Mouse (Mus musculus): ENCODE measurements at regions not wholly inside any gene's neighbourhood (a gene's known extent, or its start where the extent isn't known, plus 50 kb on each side); places are given as distances from the start of the nearest gene placed in this dataset.

GRCm38 (mm10) chr2:78972288-78973117, 104.6 kb downstream of the Ube2e3 start:
- DNase-seq: no peak

- no peak for DNase-seq
Measured at GRCm38 (mm10) chr2:78973811-78974210, 105.9 kb downstream of the Ube2e3 start.

DNA sequence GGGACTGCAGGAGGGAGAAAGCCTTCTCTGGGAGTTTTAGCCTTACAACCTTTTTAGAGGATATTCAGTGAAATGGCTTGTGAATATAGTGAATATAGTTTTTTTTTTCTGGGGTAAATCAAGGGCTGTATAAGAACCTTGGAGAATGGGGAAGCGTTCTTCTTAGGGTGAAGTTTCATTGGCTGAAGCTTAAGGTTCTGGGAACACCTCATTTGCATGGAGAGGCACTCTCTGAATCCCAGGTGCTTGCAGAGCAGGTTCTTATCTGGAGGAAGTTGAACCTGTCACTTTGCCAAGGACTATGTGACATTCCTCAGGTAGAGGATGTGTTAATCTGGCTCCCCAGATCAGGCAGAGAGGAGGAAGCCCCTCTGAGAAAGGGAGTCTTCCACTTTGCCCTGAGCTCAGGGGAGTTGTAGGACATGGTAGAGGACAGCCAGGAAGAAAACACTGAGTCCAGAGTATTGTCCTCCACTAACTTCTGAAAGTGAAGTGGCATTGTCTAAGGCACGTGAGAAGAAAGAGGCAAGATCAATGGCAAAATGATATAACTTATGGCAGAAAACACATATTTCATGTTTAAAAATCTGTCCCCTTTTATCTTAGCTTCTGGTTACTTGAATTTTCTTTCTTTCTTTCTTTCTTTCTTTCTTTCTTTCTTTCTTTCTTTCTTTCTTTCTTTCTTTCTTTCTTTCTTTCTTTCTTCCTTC, 106.9 kb downstream of the Ube2e3 start:
- DNase-seq: no peak

DNA sequence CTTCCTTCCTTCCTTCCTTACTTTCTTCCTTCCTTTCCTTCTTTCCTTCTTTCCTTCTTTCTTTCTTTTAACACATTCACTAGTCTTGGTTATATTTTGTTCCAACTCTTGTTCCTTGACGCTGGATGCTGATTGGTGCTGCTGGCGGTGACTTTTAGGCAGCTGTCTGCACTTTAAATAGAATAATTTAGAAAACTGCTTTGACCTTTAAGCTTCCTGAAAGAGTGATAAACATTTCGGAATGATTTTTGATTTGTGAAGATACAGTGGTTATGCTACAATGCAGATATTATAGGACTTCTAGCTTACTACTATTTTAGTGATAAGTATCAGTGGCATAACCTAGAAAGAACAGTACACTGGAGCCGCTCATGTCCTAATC, 107.5 kb downstream of the Ube2e3 start:
- DNase-seq: no peak

- DNase-seq: no peak
Measured at GRCm38 (mm10) chr2:78976084-78976483, 108.2 kb downstream of the Ube2e3 start.

- no peak for DNase-seq
Measured at GRCm38 (mm10) chr2:78977632-78978397, 109.9 kb downstream of the Ube2e3 start.

DNA sequence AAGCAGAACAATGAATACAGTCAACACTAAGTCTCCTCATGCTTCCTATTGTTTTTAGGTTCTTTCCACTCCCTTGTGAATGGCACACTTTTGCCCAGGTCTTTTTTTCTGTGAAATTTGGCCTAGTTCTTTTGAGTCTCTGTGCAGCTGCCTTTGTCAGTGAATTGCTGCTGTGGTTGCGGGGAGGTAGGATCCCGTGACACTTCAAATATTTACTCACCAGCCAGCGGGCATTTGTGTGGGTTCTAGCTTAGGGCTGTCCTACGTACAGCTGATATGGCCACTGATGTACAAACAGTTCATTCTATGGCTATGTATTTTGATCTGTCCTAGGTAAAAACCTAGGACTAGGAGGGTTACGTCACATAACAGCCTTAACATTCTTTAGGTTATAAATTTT, 112.1 kb downstream of the Ube2e3 start:
- no peak for DNase-seq

DNA sequence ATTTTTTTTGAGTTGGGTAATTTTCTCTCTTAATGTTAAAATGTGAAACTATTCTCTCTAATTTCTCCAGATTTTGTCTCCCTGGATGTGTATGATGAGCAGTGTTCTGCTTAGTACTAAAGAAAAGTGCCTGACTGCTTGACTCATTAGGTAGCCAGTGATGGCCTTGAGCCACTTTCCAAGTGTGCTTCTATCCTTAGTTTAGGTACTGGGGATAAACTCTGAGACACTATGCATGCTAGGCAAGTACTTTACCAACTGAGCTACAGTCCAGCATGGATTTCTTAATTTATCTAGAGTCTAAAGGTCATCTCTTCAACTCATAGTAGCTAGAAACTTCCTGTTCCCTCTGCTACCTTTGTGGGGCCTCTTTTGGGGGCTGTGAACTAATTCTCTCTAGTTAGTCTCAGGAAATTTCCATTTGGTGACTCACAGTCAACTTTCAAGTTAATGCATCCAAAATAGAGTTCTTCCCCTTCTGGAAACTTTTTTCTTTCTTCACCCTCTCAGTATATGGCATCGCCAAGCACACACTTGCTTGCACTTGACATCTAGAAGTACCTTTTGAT, 112.8 kb downstream of the Ube2e3 start:
- no peak for DNase-seq

GRCm38 (mm10) chr2:78983347-78983746, 115.4 kb downstream of the Ube2e3 start:
- no peak for DNase-seq

DNA sequence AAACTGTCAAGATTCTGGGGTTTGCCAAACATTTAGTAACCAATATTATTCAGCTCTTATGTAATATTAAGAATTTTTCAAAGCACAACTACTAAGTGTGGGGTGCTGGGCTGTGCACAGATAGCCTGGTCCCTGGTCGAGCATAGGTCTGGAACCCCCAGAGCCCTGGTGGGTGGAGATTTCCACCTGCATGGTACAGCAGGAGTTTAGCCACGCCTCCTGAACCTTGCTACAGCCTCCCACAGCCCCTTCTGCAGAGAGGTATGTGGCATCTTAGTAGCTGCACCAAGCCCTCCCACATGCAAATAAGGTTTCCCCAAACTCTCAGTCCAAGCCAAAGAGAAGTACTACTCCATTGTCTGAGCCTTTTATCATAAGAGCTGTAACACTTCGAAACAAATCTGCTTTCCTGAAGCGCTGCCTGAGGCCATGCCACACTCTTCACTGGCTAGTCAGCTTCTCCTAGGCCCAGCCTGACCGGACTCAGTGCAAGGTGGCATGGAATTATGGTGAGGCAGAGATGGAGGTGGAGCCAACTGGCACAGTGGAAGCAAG, 116.1 kb downstream of the Ube2e3 start:
- DNase-seq: no peak

GRCm38 (mm10) chr2:78986984-78987383, 119.1 kb downstream of the Ube2e3 start:
- DNase-seq: no peak

DNA sequence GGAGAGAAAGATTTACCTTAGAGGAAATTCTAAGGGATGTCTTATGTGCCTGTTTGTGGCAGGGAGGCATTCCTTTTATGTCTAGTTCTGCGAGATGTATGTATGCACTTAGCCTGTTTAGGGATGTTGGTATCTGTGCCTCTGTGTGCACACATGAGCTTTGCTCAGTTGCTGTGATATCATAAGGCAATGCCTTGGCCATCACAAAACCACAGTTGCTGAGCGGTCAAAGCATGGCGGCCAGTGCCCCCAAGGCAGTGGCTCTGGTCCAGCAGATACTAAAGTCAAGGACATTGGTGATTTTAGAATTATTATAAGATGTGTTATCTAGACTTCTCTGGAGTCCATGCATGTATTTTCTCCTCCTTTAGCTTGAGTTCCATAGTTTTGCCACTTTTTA, 119.5 kb downstream of the Ube2e3 start:
- no peak for DNase-seq

- no peak for DNase-seq
Measured at GRCm38 (mm10) chr2:78988224-78988623, 120.3 kb downstream of the Ube2e3 start.

GRCm38 (mm10) chr2:78994800-78995555, 127.1 kb downstream of the Ube2e3 start:
- DNase-seq: no peak

DNA sequence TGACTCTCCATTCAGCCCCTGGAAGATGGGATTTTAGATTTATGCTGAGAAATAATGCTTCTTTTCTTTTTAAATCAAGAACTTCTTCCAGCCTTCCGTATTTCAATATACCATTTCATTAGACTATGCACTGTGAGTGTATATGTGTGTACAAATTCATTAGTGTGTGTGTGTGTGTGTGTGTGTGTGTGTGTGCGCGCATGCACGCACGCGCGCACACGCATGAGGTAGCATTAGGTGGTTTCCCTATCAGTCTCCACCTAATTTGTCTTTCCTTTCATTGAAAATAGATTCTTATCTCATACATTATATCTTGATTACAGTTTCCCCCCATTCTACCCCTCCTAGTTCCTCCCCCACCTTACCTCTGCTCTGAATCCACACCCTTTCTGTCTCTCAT, 130.7 kb downstream of the Ube2e3 start:
- DNase-seq: no peak

DNA sequence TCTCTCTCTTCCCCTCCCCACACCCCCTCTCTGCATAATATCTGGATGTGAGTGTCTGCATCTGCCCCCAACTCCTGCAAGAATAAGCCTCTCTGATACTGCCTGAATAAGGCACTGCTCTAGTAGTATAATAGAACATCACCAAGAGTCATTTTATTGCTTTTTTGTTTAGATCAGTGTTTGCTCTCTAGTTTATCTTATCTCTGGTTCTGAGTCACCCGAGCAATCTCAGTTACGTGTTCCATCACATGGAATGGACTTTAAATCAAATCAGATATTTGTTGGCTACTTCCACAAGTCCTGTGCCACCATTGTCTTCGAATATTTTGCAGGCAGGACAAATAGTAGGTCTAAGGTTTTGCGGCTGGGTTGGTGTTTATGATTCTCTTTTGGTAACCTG, 131.5 kb downstream of the Ube2e3 start:
- DNase-seq: no peak

DNA sequence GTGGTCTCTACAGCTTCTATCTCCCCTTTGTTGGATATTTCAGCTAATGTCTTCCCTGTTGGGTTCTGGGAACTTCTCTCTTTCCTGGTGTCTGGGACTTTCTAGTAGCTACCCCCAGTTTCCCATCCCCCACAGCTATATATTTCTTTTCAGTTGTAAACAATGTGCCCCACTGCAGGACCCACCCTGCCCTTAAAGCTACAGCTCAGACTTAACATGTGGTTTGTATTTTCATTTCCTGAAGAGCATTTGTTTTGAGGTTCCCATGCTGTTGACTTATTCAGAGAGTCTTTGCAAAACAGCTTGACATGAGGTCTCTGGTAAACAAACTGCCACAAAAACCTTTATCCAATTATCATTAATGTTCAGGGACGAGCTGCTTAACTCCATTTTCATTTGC, 136.9 kb downstream of the Ube2e3 start:
- DNase-seq: no peak

DNA sequence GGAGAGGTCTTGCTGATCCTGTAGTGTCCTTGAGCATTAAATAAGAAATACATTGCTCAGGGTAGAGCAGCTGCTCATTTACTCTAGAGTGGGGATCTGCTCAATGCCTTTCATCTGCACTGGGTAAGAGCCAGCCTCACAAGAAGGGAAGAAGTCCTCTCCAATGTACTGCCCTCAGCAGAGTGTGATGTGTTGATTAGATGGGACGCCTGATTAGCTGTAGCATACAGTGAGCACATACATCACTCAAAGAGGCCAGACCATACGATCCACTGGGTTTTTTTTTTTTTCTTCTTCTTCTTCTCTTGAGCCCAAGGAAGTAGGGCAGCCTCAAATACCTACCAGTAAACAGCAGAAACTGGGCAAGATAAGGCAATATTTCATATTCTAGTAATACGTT, 140.7 kb downstream of the Ube2e3 start:
- no peak for DNase-seq

DNA sequence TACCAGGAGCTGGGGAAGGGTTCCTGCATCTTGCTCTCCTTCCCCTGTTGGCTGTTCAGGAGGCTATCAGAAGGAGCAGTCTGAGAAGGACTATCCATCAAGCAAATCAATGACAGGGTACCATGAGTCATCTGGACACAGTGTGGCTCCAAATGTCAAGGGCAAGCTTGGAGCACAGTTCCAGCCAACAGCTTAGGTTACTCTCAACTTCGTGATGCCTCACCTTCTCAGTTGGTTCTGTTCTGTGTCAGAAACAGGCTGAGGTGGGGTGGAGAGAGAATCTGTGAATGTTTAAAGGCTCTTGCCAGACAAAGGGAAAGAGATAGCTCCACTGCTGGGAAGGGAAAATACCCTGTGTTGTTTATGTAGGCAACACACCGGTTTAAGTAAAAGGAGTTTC, 141.9 kb downstream of the Ube2e3 start:
- no peak for DNase-seq

GRCm38 (mm10) chr2:79010273-79010672, 142.3 kb downstream of the Ube2e3 start:
- DNase-seq: no peak

DNA sequence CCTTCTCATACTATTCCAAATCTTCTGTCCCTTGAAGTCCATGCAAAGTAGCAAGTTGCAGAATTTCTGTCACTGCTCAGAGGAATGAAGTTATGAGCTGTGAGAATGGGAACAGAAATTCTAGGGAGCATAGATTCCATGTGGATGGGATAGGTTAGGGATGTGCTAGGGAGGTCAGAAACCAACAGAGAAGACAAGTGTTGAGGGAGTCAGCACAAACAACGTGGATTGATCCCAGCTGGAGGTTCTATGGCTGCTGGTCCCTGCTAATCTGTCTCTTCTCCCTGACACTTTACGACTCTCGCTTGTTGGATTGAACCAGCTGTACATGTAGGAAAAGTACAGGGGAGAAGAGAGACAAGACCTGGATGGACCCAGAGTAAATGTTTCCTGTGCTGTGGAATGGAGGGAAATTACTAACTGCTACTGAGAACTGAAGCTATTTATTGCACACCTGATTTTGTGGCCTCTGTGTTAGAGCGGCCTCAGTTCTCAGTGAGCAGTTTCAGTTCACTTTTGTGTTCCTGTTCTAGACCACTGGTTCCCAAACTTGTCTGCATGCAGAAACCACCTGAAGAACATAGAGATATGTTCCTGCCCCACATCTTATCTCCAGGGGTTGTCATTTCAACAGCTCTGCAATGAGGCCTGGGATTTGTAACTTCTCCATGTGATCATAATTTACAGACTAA, 151.0 kb downstream of the Ube2e3 start:
- no peak for DNase-seq
